Mouse (Mus musculus) heart, embryonic 11.5 days (tissue): ENCODE measurements around the gene Parp11. TPM values are rescaled to one million over a fixed set of nuclear protein-coding genes. Genes with fewer than 3 reads are reported as not detected.
A peak's percentile ranks its signal among the peaks of the same experiment; 100 is the strongest.

Source experiments
- ATAC-seq: fragments of 200-750 bp; cut with Nextera tagmentation; replicated peaks from 2 replicates; pipeline ENCODE4 v1.8.0; 2017; ENCODE audit warnings: moderate library complexity; ENCODE audit not compliant: insufficient number of reproducible peaks, low FRiP score, low TSS enrichment
- H3K27ac ChIP-seq: fragments of 300-500 bp; sonication (generic); 2 replicates; pipeline ENCODE4 v1.5.1; 2014; ENCODE audit warnings: mild to moderate bottlenecking, low read depth, low read length
- H3K27me3 ChIP-seq: fragments of 300-500 bp; sonication (generic); 2 replicates; pipeline ENCODE4 v1.6.1; 2014; ENCODE audit warnings: mild to moderate bottlenecking, low read length, mixed read lengths; ENCODE audit not compliant: control insufficient read depth, insufficient read depth
- H3K36me3 ChIP-seq: fragments of 300-500 bp; sonication (generic); 2 replicates; pipeline ENCODE4 v1.6.1; 2014; ENCODE audit warnings: mild to moderate bottlenecking, low read length, moderate library complexity, mixed read lengths; ENCODE audit not compliant: control insufficient read depth, insufficient read depth
- H3K4me1 ChIP-seq: fragments of 300-500 bp; sonication (generic); 2 replicates; pipeline ENCODE4 v1.6.1; 2014; ENCODE audit warnings: low read length; ENCODE audit not compliant: control insufficient read depth, insufficient read depth
- H3K4me2 ChIP-seq: fragments of 300-500 bp; sonication (generic); 2 replicates; pipeline ENCODE4 v1.6.1; 2014; ENCODE audit warnings: mild to moderate bottlenecking, moderate library complexity
- H3K4me3 ChIP-seq: fragments of 300-500 bp; sonication (generic); 2 replicates; pipeline ENCODE4 v1.5.1; 2014; ENCODE audit warnings: low read depth, low read length
- H3K9ac ChIP-seq: fragments of 300-500 bp; sonication (generic); 2 replicates; pipeline ENCODE4 v1.6.1; 2014; ENCODE audit warnings: mild to moderate bottlenecking, low read depth, low read length, moderate library complexity
- H3K9me3 ChIP-seq: fragments of 300-500 bp; sonication (generic); replicated peaks from 2 replicates; pipeline ENCODE4 v1.6.1; 2016; ENCODE audit warnings: low read length; ENCODE audit not compliant: control insufficient read depth
- WGBS: fragments of 180-500 bp; shearing (Covaris S2); extraction: QIAGEN DNeasy Blood & Tissue Kit; methylation state at CpG from one replicate; pipeline ENCODE4 v1.1.7; 2014; ENCODE audit not compliant: insufficient replicate concordance; 5-methylcytosine and 5-hydroxymethylcytosine counted together
- polyA plus RNA-seq: library from polyadenylated mRNA; unstranded; fragments of >200 nt; fragmentation: Nextera tagmentation; extraction: Ambion mirVana; gene quantifications from 2 replicates; pipeline ENCODE4 v1.2.1, GENCODE M21; 2014

Gene Parp11
- polyA plus RNA-seq, 1 experiment from 2014 or later = 19.9 TPM

DNA sequence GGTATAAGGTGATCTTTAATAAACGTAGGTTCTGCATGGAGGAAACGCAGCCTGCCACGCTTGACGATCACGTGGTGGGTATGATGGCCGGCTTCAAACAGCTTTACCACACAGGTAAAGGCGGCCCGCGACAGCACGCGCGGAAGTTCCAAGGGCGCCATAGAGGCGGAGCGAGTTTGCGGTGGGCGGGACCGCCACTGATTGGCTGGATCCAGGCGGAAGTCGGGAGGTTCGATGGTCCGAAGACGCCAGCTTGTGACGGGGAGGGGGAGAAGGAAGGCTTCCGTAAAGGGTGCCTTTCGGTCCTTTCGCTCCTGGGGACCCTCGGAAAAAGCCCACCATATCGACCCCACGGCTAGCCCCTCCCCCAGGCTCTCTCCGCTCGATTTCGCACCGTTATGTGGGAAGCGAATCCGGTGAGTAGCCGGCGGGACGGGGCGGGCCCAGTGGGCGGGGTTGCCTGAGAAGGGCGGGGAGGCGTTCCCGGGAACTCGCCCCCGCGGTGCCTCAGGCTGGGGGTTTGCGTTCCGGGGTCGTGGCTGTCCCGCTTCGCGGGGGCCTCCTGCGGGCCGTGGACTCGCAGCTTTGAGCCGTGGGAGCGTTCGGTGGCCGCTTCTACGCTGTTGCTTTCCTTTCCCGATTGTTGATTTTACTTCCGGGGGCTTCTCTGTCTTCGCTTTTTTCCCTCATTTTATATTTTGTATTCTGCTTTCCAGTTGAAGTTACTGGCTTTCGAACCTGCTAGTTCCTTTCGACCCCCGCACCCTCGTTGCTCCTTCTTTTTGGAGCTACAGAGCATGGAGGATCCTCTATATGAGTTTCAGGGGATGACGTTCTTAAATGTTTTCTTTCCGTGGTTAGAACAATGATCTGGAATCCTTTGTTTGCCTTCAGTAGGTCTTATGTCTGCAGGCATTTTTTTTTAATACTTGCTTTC lies 7.0 kb downstream of the Parp11 start:
- under 1% methylated on average over 66 of the region's 70 CpGs for WGBS
- H3K9ac ChIP-seq = peak overlapping the region; percentile 92
- H3K36me3 ChIP-seq = no peaks in the 10 kb centered on the region
- peak; percentile 96 for ATAC-seq
- H3K27me3 ChIP-seq = no peaks in the 10 kb centered on the region
- peaks cover 6% of the 10 kb centered on the region; the same call in 1 of the 2 replicates for H3K4me1 ChIP-seq
- H3K4me2 ChIP-seq = peak overlapping the region; percentile 74
- H3K4me3 ChIP-seq = peak overlapping the region; percentile 72
- H3K27ac ChIP-seq = peak overlapping the region; percentile 91
- no peaks in the 10 kb centered on the region for H3K9me3 ChIP-seq

GRCm38 (mm10) chr6:127454344-127454707 lies 7.7 kb downstream of the Parp11 start:
- H3K27ac ChIP-seq = no peak overlapping the region
- 50% methylated on average over 10 of the region's 10 CpGs for WGBS
- H3K27me3 ChIP-seq = no peaks in the 10 kb centered on the region
- peak overlapping the region; percentile 74 for H3K4me2 ChIP-seq
- no peak for ATAC-seq
- peak overlapping the region; percentile 92 for H3K9ac ChIP-seq
- H3K36me3 ChIP-seq = no peaks in the 10 kb centered on the region
- no peaks in the 10 kb centered on the region for H3K9me3 ChIP-seq
- peaks cover 6% of the 10 kb centered on the region; the same call in 1 of the 2 replicates for H3K4me1 ChIP-seq
- peak overlapping the region; percentile 72 for H3K4me3 ChIP-seq

DNA sequence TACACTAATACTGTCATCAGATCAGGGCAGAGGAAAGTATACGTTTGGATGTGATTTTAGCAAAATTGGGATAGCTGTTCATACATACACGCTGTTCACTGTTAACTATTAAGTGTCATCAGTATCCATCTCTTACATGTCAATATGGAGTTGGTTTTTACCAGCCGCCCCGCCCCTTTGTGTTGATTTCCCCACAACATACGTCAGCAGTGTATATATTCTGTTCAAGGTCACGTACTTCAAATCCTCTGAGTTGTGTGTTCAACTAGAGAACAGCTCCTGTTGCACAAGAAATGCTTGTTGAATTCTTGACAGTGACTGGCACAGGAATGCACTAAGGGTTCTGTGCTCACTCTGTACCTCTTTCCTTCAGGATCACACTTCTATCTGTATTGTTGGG lies 8.2 kb downstream of the Parp11 start:
- peak overlapping the region; percentile 72; the same call in 1 of the 2 replicates for H3K4me3 ChIP-seq
- H3K27me3 ChIP-seq = no peaks in the 10 kb centered on the region
- no peak for ATAC-seq
- H3K9ac ChIP-seq = no peak overlapping the region
- no peaks in the 10 kb centered on the region for H3K9me3 ChIP-seq
- peak overlapping the region; percentile 74; the same call in 1 of the 2 replicates for H3K4me2 ChIP-seq
- WGBS = 82% methylated on average over 6 of the region's 6 CpGs
- H3K27ac ChIP-seq = no peak overlapping the region
- H3K36me3 ChIP-seq = no peaks in the 10 kb centered on the region
- peaks cover 6% of the 10 kb centered on the region; the same call in 1 of the 2 replicates for H3K4me1 ChIP-seq

DNA sequence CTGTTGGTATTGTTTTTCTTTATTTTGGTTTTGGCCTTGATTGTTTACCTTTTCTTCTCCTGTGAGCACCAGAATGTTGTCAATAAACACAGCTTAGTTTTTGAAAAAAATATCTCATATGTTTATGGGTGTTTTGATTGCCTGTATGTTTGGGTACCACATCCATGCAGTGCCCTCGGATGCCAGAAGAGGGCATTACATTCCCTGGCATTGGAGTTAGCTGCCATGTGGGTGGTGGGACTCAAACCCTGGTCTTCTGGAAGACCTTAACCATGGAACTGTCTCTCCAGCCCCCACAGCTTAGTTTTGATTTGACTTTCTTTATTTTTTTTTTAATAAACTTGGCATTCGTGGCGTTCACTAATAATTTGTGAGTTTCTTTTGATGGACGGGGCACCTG lies 8.8 kb downstream of the Parp11 start:
- no peak overlapping the region for H3K4me3 ChIP-seq
- no peaks in the 10 kb centered on the region for H3K36me3 ChIP-seq
- ATAC-seq = no peak
- H3K27me3 ChIP-seq = no peaks in the 10 kb centered on the region
- H3K9ac ChIP-seq = no peak overlapping the region
- H3K4me1 ChIP-seq = peaks cover 6% of the 10 kb centered on the region; the same call in 1 of the 2 replicates
- no peaks in the 10 kb centered on the region for H3K9me3 ChIP-seq
- WGBS = 91% methylated on average over 4 of the region's 4 CpGs
- H3K27ac ChIP-seq = no peak overlapping the region
- H3K4me2 ChIP-seq = no peak overlapping the region

- Histone ChIP-seq H3K4me1 (peaks cover 6% of the 10 kb centered on the region; the same call in 1 of the 2 replicates), H3K36me3 (no peaks in the 10 kb centered on the region), H3K4me3 (no peak overlapping the region), H3K27ac (no peak overlapping the region), H3K4me2 (no peak overlapping the region), H3K9ac (no peak overlapping the region), H3K9me3 (no peaks in the 10 kb centered on the region), H3K27me3 (no peaks in the 10 kb centered on the region)
- ATAC-seq = no peak
- 90% methylated on average over 2 of the region's 2 CpGs for WGBS
These were observed 10.1 kb downstream of the Parp11 start for GRCm38 (mm10) chr6:127456769-127457168.

GRCm38 (mm10) chr6:127459776-127460175 lies 13.1 kb downstream of the Parp11 start:
- no peak overlapping the region for H3K9ac ChIP-seq
- WGBS = 92% methylated on average over 2 of the region's 2 CpGs
- ATAC-seq = no peak
- no peak overlapping the region for H3K4me3 ChIP-seq
- no peak overlapping the region for H3K27ac ChIP-seq
- H3K4me1 ChIP-seq = no peaks in the 10 kb centered on the region
- no peaks in the 10 kb centered on the region for H3K36me3 ChIP-seq
- no peak overlapping the region for H3K4me2 ChIP-seq
- H3K27me3 ChIP-seq = no peaks in the 10 kb centered on the region
- no peaks in the 10 kb centered on the region for H3K9me3 ChIP-seq

GRCm38 (mm10) chr6:127461491-127461890 lies 14.9 kb downstream of the Parp11 start:
- WGBS = 89% methylated on average over 4 of the region's 4 CpGs
- H3K4me1 ChIP-seq = no peaks in the 10 kb centered on the region
- ATAC-seq = no peak
- no peak overlapping the region for H3K27ac ChIP-seq
- H3K4me3 ChIP-seq = no peak overlapping the region
- no peaks in the 10 kb centered on the region for H3K9me3 ChIP-seq
- H3K36me3 ChIP-seq = no peaks in the 10 kb centered on the region
- H3K27me3 ChIP-seq = no peaks in the 10 kb centered on the region
- H3K9ac ChIP-seq = no peak overlapping the region
- H3K4me2 ChIP-seq = no peak overlapping the region

DNA sequence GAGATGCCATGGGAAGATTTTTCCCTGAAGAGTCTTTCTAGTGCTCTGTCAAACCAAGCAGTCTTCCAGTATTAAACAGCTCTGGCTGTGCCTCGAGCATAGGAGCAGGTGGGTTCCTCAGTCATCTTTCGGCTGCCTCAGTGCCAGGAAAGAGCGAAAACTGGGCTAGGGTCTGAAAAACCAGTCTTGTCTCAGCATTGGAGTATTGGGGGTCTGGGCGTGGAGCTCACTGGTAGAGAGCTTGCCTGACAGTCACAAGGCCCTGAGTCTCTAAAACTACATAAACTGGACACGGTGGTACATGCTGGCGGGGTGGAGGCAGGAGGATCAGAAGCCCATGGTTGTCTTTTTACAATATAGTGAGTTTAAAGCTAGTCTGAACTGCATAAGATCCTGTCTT lies 15.6 kb downstream of the Parp11 start:
- Histone ChIP-seq H3K4me2 (no peak overlapping the region), H3K27me3 (no peaks in the 10 kb centered on the region), H3K9me3 (no peaks in the 10 kb centered on the region), H3K4me3 (no peak overlapping the region), H3K9ac (no peak overlapping the region), H3K27ac (no peak overlapping the region), H3K4me1 (no peaks in the 10 kb centered on the region), H3K36me3 (no peaks in the 10 kb centered on the region)
- ATAC-seq = no peak
- WGBS = 86% methylated on average over 6 of the region's 6 CpGs
